ENCODE assay signal across 10 mouse cellular contexts in genomic region chr9:14631729-14632128, GRCm38 (mm10). TPM values are rescaled to one million over a fixed set of nuclear protein-coding genes. Genes with fewer than 3 reads are reported as not detected.
A peak's percentile ranks its signal among the peaks of the same experiment; 100 is the strongest.
DNase-seq lines count a peak whose midpoint lies in the region; ATAC-seq lines count a peak whose summit lies in the region.
"Had no signal": no experiment of that assay in that cellular context is flagged by ENCODE, and none has a peak within 500 bp of the region (broad histone marks: within the 10 kb centered on the region; RNA-seq: fewer than 3 reads in every experiment).

No protein-coding gene starts in this region.

- 23% methylated on average over 5 of the region's 5 CpGs for WGBS in hindbrain, embryonic 12.5 days
- 30% methylated on average over 5 of the region's 5 CpGs for WGBS in hindbrain, embryonic 16.5 days
- WGBS in heart, embryonic 15.5 days: 30% methylated on average over 5 of the region's 5 CpGs
- WGBS in midbrain, embryonic 15.5 days: 23% methylated on average over 5 of the region's 5 CpGs

- DNase-seq in R1 (ENCODE audit: low read depth, low spot score): peak; percentile 17
- DNase-seq in cerebellum, postnatal 10 days: no peak
- no peak for DNase-seq in embryo, embryonic 9.5 days (ENCODE audit: extremely low spot score)
- no peak for DNase-seq in spleen, adult 12 weeks (ENCODE audit: low spot score)
- DNase-seq: adrenal gland, postnatal 36 days; lung, adult 18-20 months had no signal

- no peak overlapping the region for H3K4me2 ChIP-seq in hindbrain, embryonic 12.5 days (replicated peaks)
- H3K4me2 ChIP-seq in hindbrain, embryonic 16.5 days (ENCODE audit: low read length): no peak overlapping the region
- no peak overlapping the region for H3K4me2 ChIP-seq in heart, embryonic 15.5 days
- peak overlapping the region; percentile 19; the same call in 1 of the 2 replicates for H3K4me2 ChIP-seq in midbrain, embryonic 15.5 days

- no peak overlapping the region for H3K27ac ChIP-seq in hindbrain, embryonic 12.5 days
- no peak overlapping the region for H3K27ac ChIP-seq in hindbrain, embryonic 16.5 days (ENCODE audit: low read depth, low read length)
- no peak overlapping the region for H3K27ac ChIP-seq in heart, embryonic 15.5 days
- H3K27ac ChIP-seq in midbrain, embryonic 15.5 days: no peak overlapping the region

- H3K36me3 ChIP-seq in hindbrain, embryonic 12.5 days: no peaks in the 10 kb centered on the region
- H3K36me3 ChIP-seq in hindbrain, embryonic 16.5 days (ENCODE audit: control insufficient read depth, insufficient read depth, low read length): no peaks in the 10 kb centered on the region
- H3K36me3 ChIP-seq in heart, embryonic 15.5 days: no peaks in the 10 kb centered on the region
- no peaks in the 10 kb centered on the region for H3K36me3 ChIP-seq in midbrain, embryonic 15.5 days (replicated peaks)

- peaks cover 22% of the 10 kb centered on the region for H3K27me3 ChIP-seq in hindbrain, embryonic 12.5 days
- no peaks in the 10 kb centered on the region for H3K27me3 ChIP-seq in hindbrain, embryonic 16.5 days (replicated peaks; ENCODE audit: control insufficient read depth, insufficient read depth, low read length)
- H3K27me3 ChIP-seq in heart, embryonic 15.5 days: 0 out of 2 replicates have a peak, but pooled peaks cover 10% of the 10 kb centered on the region
- no peaks in the 10 kb centered on the region for H3K27me3 ChIP-seq in midbrain, embryonic 15.5 days (replicated peaks)

- ATAC-seq in hindbrain, embryonic 12.5 days (ENCODE audit: low FRiP score): 0 out of 2 replicates have a peak, but pooled peaks have one; percentile 23
- ATAC-seq in hindbrain, embryonic 16.5 days: no peak
- peak; percentile 48 for ATAC-seq in heart, embryonic 15.5 days (replicated peaks; ENCODE audit: insufficient number of reproducible peaks, insufficient read depth, low FRiP score, low read depth)
- ATAC-seq in midbrain, embryonic 15.5 days (replicated peaks): no peak

- H3K9ac ChIP-seq in hindbrain, embryonic 12.5 days: no peak overlapping the region
- no peak overlapping the region for H3K9ac ChIP-seq in hindbrain, embryonic 16.5 days (ENCODE audit: low read depth, low read length)
- H3K9ac ChIP-seq in heart, embryonic 15.5 days: no peak overlapping the region
- H3K9ac ChIP-seq in midbrain, embryonic 15.5 days: no peak overlapping the region

- no peaks in the 10 kb centered on the region for H3K9me3 ChIP-seq in hindbrain, embryonic 12.5 days (replicated peaks)
- H3K9me3 ChIP-seq in hindbrain, embryonic 16.5 days (ENCODE audit: control insufficient read depth, low read length): no peaks in the 10 kb centered on the region
- H3K9me3 ChIP-seq in heart, embryonic 15.5 days (replicated peaks): no peaks in the 10 kb centered on the region
- no peaks in the 10 kb centered on the region for H3K9me3 ChIP-seq in midbrain, embryonic 15.5 days

- H3K4me3 ChIP-seq in hindbrain, embryonic 12.5 days: no peak overlapping the region
- H3K4me3 ChIP-seq in hindbrain, embryonic 16.5 days (ENCODE audit: low read length): no peak overlapping the region
- no peak overlapping the region for H3K4me3 ChIP-seq in heart, embryonic 15.5 days
- H3K4me3 ChIP-seq in midbrain, embryonic 15.5 days: no peak overlapping the region

- H3K4me1 ChIP-seq in hindbrain, embryonic 12.5 days: peaks cover 30% of the 10 kb centered on the region
- H3K4me1 ChIP-seq in hindbrain, embryonic 16.5 days (ENCODE audit: control insufficient read depth, insufficient read depth, low read depth, low read length): peaks cover 10% of the 10 kb centered on the region; the same call in 1 of the 2 replicates
- H3K4me1 ChIP-seq in heart, embryonic 15.5 days (replicated peaks): peaks cover 6% of the 10 kb centered on the region; the same call in 1 of the 2 replicates
- peaks cover 33% of the 10 kb centered on the region for H3K4me1 ChIP-seq in midbrain, embryonic 15.5 days

RNA-seq across cellular contexts. Expression of gene Amotl1, which starts 13.1 kb away (rescaled TPM):
- polyA plus RNA-seq in hindbrain, embryonic 12.5 days (2016; fragmentation: Nextera tagmentation; extraction: Ambion mirVana): 18.2 and 18.4 TPM in 2 replicates
- 6.6 and 8.3 TPM in 2 replicates for polyA plus RNA-seq in hindbrain, embryonic 16.5 days (2015; fragmentation: Nextera tagmentation; extraction: Ambion mirVana)
- 16.1 and 19.6 TPM in 2 replicates for polyA plus RNA-seq in heart, embryonic 15.5 days (2015; fragmentation: Nextera tagmentation; extraction: Ambion mirVana)
- polyA plus RNA-seq in midbrain, embryonic 15.5 days (2015; fragmentation: Nextera tagmentation; extraction: Ambion mirVana): 10.6 and 11.8 TPM in 2 replicates

Comparison
In these comparisons a context has a peak if more than half of its experiments do, and no peak if none do; other contexts are left out.
1. ATAC-seq: peak in hindbrain, embryonic 12.5 days (single experiment) and heart, embryonic 15.5 days (single experiment); none in hindbrain, embryonic 16.5 days (single experiment) and midbrain, embryonic 15.5 days (single experiment).